Mouse (Mus musculus): ENCODE data around the gene Zdhhc12.
"Not testable (repeated sequence)": the region's sequence is repeated elsewhere in the genome, so short reads cannot be mapped to it uniquely, and the experiment has no call there.

The Zdhhc12 gene

DNA sequence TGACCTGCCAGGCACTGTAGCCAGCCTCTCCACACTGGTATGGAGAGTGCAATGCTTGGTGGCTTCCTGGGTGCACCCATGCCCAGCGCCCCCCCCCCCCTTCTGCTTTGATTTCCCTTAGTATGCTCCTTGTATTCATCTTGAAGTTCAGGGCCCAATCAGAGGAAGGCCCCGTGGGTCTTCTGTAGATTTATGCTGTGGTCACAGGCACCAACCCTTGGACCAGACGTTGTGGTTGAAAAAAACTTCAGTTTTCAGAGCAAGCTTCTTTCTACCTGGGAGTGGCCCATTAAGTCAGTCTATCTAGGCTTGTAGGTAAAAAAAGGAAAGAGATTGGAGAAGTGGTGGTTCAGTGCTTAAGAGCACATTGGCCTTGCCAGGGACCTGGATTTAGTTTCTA lies 29.7 kb downstream of the Zdhhc12 start:
- DNase-seq (ENCODE audit: low read depth), result peak; percentile 25

DNA sequence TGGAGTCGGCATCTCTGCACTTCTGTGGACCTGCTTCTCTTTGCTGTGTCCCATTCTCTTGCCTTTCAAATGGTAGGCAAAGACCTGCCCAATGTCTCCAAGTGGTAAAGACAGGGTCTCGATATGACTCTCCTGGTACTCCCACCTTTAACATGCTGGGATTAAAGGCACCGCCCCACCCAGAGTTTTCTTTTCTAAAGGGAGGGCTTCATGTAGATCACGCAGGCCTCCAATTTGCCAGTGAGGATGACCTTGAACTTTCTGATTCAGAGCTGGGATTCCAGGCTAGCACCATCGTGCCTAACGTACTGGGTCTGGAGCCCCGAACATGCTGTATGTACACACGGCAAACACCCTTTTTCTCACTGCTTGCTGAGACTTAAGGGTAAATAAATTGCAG lies 30.2 kb downstream of the Zdhhc12 start:
- DNase-seq (ENCODE audit: low read depth), result peak; percentile 43

DNA sequence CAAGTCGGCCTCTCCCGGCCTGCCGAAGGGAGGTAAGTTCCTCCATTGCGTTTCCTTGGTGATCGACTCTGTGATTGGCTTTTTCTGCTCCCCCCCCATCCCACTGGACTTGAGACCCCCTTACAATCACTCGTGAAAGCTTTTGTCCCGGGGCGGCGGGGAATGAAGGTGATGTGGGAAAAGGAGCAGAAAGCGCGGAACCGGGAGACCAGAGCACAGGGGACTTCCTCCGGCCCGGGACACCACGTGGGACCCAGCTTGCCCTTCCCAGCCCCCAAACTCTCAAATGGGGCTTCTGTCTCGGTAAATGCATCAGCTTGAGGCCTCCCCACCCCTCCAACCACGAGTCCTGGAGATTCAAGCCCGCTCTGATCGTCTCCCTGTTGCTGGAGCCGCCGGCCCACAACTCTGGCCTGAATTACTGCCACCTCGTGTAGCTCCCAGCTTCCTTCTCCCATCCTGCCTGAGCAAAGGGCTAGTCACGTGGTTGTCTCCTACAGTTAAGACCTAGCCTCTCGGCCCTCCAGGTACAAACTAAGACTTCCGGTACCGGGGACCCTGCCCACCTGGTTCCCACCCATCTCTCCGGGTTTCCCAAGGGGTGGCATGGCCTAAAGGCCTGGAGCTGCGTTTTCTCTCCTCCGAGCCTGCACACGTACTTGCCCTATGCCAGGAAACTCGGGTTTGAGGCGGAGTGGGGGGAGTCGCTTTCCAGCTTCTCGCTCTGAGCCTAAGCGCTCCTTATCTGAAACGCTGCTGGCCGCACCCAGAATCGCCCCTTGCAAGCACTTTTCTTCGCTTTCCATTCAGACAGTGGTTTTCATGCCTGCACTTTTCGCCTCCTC lies 31.0 kb downstream of the Zdhhc12 start:
- peak; percentile 77 for DNase-seq (ENCODE audit: low read depth)

DNA sequence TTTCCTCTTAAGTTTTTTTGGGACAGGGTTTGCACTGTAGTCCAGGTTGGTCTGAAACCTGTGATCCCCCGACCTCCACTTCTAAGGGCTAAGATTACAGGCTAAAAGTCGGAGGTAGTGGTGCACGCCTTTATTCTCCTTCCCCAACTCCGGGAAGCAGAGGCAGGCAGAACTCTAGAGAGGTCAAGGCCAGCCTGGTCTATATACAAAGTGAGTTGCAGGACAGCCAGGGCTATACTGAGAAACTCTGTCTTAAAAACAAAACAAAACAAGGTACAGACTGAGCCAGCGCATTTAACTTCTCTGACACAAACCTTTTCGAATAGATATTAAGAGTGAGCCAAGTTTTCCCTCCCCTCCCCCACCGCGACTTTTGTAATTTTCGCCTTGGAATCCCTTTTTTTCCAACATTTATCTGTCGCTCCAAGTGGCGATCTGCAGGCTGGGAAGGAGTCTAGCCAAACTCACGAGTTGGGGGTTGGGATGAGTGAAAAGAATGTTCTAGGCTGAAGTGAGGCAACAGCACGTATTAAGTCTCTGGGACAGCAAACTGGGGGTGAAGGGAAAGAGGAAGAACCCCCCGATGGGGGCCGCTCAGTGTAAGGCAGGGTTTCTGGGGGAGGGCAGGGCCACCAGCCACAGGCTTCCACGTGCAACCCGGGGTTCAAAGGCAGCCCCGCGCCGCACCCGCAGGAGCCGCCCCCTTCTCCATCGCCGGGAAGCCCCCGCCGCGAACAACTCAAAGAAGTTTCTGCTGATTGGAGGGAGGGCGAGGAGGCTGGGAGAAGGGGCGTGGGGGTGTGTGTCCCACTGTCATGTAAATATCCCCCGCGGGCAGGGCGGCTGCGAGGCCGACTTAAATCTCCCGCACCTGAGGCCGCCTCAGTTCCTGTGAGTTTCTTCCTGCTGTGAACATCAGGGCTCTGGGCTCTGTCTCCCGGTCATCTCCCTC lies 32.0 kb downstream of the Zdhhc12 start:
- peak; percentile 65 for DNase-seq (ENCODE audit: low read depth)

DNA sequence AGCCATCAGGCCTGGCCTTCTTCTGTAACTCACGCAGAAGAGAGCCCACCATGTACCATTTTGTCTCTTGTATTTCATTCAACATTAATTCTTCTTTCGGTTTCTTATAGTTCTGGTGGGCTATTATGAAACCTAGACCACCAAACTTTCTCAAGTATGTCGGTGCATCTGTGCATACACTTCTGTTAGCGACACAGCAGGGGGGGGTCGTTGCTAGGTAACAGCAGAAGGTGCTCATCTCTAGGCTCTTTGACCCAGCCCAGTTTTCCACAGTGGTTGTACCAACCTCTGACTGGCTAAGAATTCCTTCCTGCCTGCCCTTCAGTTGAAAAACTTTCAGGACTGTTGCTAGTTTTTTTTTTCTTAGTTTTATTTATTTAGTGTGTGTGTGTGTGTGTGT lies 35.0 kb downstream of the Zdhhc12 start:
- no peak for DNase-seq (ENCODE audit: low read depth)

DNA sequence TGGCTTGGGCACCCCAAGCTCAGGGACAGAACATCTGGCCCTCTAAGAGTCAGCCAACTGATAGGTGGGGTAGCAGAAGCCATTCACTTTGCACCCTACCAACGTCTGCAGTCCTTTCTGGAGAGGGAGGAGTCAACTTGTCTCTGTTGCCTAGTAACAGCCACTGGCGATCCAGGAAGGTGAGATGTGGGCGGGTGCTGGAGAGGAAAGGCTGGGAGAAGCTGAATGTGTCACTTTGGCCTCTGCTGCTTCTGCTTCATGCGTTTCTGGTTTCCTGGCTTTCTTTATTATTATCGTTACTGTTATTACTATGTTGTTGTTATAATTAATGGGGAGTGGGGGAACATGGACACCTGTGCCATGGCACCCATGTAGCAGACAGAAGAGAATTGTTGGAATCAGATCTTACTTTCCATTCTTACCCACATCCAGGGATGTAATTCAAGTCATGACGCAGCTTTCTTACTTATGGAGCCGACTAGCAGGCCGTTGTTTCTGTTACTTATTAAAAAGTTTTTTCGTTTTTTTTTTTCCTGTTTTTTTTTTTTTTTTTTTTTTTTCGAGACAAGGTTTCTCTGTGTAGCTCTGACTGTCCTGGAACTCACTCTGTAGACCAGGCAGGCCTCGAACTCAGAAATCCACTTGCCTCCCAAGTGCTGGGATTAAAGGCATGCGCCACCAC lies 36.1 kb downstream of the Zdhhc12 start, which contains the start of gene Set:
Gene Set (plus strand): TSS at position 156 of the 682 bp plus-strand sequence.
- DNase-seq (ENCODE audit: low read depth), result peak; percentile 49

DNA sequence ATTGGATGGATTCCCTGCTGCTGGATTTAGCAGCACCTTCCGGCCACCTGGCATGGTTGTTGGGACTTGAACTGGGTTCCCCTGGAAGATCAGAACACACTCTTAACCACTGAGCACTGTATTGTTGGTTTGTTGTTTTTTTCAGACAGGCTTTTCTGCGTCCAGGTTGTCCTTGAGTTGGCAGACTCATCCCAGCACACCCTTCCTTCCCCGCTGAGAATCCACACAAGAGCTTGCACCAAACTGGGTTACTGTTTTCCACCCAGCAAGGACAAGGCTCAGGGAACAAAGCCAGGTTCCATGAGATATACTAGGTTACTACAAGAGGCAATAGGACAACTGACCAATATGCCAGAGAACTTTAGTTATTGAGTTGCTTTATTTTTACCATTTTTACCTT lies 36.7 kb downstream of the Zdhhc12 start:
- no peak for DNase-seq (ENCODE audit: low read depth)

DNA sequence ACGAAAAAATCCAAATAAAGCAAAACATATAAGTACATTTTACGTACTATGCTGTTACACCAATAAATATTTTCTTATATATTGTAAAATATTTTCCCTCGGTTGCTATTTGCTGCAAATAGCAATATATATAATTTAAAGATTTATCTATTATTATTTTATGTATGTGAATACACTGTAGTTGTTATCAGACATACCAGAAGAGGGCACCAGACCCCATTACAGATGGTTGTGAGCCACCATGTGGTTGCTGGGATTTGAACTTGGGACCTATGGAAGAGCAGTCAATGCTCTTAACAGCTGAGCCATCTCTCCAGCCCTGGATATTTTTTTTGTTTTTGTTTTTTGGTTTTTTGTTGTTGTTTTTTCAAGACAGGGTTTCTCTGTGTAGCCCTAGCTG lies 38.1 kb downstream of the Zdhhc12 start:
- not testable (repeated sequence) for DNase-seq (ENCODE audit: low read depth)

DNA sequence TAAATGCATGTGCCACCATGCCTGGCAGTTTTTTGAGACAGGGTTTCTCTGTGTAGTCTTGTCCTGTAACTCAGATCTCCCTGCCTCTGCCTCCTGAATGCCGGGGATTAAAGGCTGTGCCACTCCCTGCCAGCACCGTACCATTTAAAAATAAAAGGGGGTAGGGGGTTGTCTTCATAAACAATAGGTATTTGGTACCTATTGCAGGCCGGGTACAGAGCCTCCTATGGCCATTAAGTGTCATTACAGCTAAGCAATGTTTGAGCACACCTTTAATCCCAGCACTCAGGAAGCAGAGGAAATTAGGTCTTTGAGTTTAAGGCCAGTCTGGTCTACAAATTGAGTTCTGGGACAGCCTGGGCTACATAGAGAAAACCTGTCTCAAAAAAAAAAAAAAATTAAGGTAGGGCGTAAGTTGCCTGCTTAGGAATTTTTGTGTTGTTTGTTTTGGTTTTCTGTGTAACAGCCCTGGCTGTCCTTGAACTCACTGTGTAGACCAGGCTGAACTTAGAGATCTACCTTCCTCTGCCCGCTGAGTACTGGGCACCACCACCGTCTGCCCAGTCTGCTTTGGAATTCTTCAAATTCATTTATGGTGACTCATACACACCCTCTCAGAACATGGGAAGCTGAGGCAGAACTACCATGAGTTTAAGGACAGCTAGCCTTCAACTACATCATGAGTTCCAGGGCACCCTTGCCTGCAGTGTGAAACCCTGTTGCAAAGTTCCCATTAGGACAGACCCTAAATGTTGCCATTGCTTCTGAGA lies 41.3 kb downstream of the Zdhhc12 start:
- no peak for DNase-seq (ENCODE audit: low read depth)

DNA sequence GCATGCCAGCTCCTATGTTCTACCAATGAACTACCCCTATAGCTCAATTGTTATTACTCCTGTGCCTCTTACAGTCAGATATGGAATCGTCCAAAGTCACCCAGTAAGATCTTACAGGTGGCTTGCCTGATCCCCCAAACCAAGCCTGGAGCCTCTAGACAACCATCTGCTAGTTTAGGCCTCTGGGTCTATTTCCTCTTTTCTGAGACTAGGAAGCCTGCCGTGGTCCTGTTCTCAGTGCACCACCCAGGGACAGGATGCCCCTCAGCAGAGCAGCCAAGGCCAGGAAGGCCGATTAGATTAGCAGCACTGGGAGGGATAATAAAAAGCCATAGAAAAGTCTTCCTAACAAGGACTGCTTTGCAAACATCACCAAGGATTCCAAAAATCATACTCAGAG lies 43.6 kb downstream of the Zdhhc12 start:
- no peak for DNase-seq (ENCODE audit: low read depth)

DNA sequence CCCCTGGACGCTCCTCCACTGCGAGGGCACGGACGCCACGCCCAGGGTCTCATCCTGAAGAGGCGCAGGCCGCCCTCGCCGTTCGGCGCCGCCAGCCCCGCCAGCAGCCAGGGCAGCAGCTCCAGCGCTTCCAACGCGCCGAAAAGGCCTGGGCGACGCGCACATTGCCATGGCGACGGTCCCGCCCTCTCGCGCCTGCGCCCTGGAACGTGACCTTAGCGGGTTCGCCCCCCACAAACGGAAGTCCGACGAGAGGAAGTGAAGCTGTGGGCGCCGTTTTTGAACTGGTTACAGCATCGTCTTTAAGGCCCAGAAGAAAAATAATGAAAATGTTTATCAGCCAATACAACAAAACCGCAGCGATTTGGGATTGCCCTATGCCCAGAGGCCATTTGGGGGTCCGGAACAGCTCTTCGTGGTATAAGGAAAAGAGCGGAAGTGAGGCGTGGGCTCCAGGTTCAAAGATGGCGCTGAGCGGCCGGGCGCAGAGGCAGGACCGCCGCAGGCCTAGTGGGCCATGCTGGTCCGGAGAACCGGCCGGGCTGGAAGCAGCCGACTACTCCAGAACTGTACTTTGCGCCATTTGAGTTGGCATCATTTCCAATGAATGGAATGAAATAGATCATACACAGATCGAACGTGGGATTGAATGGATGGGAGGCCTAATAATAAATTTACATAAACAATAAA lies 44.6 kb downstream of the Zdhhc12 start, which contains the start of gene Wdr34:
Gene Wdr34 (minus strand): TSS at position 183 of the 690 bp plus-strand sequence.
- peak; percentile 99 for DNase-seq (ENCODE audit: low read depth)

DNA sequence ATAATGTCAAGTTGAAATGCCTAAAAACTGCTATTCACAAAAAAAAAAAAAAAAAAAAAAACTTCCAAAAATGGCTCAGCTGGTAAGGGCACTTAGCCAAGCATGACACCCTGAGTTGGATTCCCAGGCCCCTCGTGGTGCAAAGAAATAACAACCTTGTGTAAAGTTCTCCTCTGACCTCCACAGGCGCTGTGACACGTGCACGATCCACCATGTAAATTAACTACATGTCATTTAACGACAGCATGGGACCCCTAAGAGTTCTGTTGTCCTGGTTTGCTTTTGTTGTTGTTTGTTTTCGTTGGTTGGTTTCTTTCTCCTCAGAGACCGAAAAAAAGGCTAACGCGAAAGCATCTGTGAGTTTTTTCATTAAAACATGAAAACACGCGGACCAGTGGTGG lies 45.3 kb downstream of the Zdhhc12 start:
- no peak for DNase-seq (ENCODE audit: low read depth)

DNA sequence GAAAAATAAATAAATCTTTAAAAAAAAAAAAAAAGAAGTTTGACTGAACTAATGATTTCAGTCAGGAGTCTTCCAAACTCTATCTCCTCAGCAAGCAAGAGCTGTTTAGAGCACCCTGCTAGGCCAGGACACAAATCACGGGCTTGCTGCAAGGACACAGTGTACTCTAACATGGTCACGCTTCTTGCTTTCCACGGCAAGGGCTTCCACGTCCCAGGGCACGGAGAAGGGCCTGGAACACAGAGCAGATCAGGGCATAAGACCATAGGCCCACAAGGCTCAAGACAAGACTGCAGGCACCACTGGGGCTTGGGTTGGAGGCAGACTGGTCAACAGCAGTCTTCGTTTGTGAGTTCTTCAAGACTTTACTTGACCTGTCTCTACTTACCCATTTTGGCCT lies 46.3 kb downstream of the Zdhhc12 start:
- no peak for DNase-seq (ENCODE audit: low read depth)

DNA sequence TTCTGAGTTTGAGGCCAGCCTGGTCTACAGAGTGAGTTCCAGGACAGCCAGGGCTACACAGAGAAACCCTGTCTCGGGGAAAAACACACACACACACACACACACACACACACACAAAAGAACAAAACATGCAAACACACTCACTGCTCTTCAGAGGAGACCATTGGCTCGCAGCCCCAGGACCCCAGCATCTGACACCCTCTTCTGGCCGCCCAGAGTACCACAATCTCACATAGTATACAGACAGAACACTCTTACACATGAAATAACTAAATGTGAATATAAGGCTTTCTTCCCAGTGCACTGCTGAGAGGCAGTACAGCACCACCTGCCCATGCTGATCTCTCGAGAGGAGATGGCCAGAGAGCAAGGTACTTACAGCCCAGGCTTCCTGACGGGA lies 48.9 kb downstream of the Zdhhc12 start:
- no peak for DNase-seq (ENCODE audit: low read depth)

DNA sequence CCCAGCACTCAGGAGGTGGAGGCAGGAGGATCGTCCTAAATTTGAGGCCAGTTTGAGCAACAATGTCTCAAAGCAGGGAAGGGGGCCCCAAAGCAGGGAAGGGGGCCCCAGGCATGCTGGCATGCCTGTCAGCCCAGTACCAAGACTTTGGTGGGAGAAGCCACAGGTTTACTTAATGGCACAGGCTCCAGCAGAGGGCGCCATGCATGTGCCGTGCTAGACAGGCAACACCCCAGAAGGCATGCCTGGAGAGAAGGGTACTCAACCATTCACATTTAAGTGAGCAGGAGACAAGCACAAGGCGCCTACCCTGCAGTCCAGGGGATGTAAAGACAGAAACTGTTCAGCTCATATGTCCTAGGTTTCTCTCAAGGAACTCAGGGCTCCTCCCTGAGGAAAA lies 51.0 kb downstream of the Zdhhc12 start:
- peak; percentile 93 for DNase-seq (ENCODE audit: low read depth)

Measured in NIH3T3 (cell line).